Mouse (Mus musculus): Measurements from ENCODE around the gene Magea8. TPM values are rescaled to one million over a fixed set of nuclear protein-coding genes. Genes with fewer than 3 reads are reported as not detected.

Gene Magea8
- not detected in 4 replicates for total RNA-seq (2023)

GRCm38 (mm10) chrX:154995750-154996149, at the start of gene Magea8:
Gene Magea8 (minus strand): TSS chrX:154995850.

GRCm38 (mm10) chrX:154949405-154949804, 46.2 kb downstream of the Magea8 start, which contains the start of gene Magea3:
Gene Magea3 (minus strand): TSS chrX:154949505.

GRCm38 (mm10) chrX:154935887-154936286, 59.8 kb downstream of the Magea8 start, which contains the start of gene Magea6:
Gene Magea6 (minus strand): TSS chrX:154935987.

Other genes with a start within 250 kb of the Magea8 start
- not detected in 4 replicates for gene Cldn34b1, start 105.6 kb downstream of the Magea8 start, total RNA-seq (2023)
- gene Magea6, start 59.9 kb downstream of the Magea8 start, total RNA-seq (2023), result not detected in 4 replicates
- not detected in 4 replicates for gene Magea3, start 46.3 kb downstream of the Magea8 start, total RNA-seq (2023)
- gene Magea5, start 67.3 kb upstream of the Magea8 start, total RNA-seq (2023), result not detected in 4 replicates
- gene Magea1, start 93.9 kb upstream of the Magea8 start, total RNA-seq (2023), result not detected in 4 replicates
- not detected in 4 replicates for gene Magea2, start 97.8 kb upstream of the Magea8 start, total RNA-seq (2023)
- gene Cldn34b2, start 132.6 kb upstream of the Magea8 start, total RNA-seq (2023), result not detected in 4 replicates
- gene Sat1, start 220.6 kb upstream of the Magea8 start, total RNA-seq (2023), result 272 to 319 TPM (median 299 TPM) in 4 replicates